Mouse (Mus musculus) kidney, embryonic 14.5 days (tissue): ENCODE measurements around the gene Specc1. TPM values are rescaled to one million over a fixed set of nuclear protein-coding genes. Genes with fewer than 3 reads are reported as not detected.

Source experiments
- ATAC-seq: fragments of 200-750 bp; cut with Nextera tagmentation; 2 replicates; pipeline ENCODE4 v1.8.0; 2017; ENCODE audit warnings: moderate number of reproducible peaks, mild to moderate bottlenecking, moderate TSS enrichment, moderate library complexity; ENCODE audit not compliant: low FRiP score, low TSS enrichment
- H3K27ac ChIP-seq: fragments of 300-500 bp; sonication (generic); 2 replicates; pipeline ENCODE4 v1.5.1; 2014; ENCODE audit warnings: low read depth, mild to moderate bottlenecking, low read length, moderate library complexity, mixed read lengths
- H3K27me3 ChIP-seq: fragments of 300-500 bp; sonication (generic); 2 replicates; pipeline ENCODE4 v1.6.1; 2014; ENCODE audit warnings: mild to moderate bottlenecking, low read length; ENCODE audit not compliant: control insufficient read depth, insufficient read depth
- H3K36me3 ChIP-seq: fragments of 300-500 bp; sonication (generic); 2 replicates; pipeline ENCODE4 v1.6.1; 2014; ENCODE audit warnings: low read length, mixed read lengths; ENCODE audit not compliant: control insufficient read depth, insufficient read depth
- H3K4me1 ChIP-seq: fragments of 300-500 bp; sonication (generic); 2 replicates; pipeline ENCODE4 v1.6.1; 2014; ENCODE audit warnings: low read length, mixed read lengths; ENCODE audit not compliant: control insufficient read depth, insufficient read depth
- H3K4me2 ChIP-seq: fragments of 300-500 bp; sonication (generic); replicated peaks from 2 replicates; pipeline ENCODE4 v1.6.1; 2014; ENCODE audit warnings: low read depth, mild to moderate bottlenecking, low read length
- H3K4me3 ChIP-seq: fragments of 300-500 bp; sonication (generic); 2 replicates; pipeline ENCODE4 v1.5.1; 2014; ENCODE audit warnings: mild to moderate bottlenecking, low read length
- H3K9ac ChIP-seq: fragments of 300-500 bp; sonication (generic); 2 replicates; pipeline ENCODE4 v1.6.1; 2014; ENCODE audit warnings: low read depth, mild to moderate bottlenecking, low read length, moderate library complexity
- H3K9me3 ChIP-seq: fragments of 300-500 bp; sonication (generic); 2 replicates; pipeline ENCODE4 v1.6.1; 2016; ENCODE audit warnings: low read length; ENCODE audit not compliant: control insufficient read depth
- WGBS: fragments of 180-500 bp; shearing (Covaris S2); extraction: QIAGEN DNeasy Blood & Tissue Kit; methylation state at CpG from one replicate; pipeline ENCODE4 v1.1.7; 2014; 5-methylcytosine and 5-hydroxymethylcytosine counted together
- polyA plus RNA-seq: library from polyadenylated mRNA; unstranded; fragments of >200 nt; fragmentation: Nextera tagmentation; extraction: Ambion mirVana; gene quantifications from 2 replicates; pipeline ENCODE4 v1.2.1, GENCODE M21; 2014

Gene Specc1
- polyA plus RNA-seq, 1 experiment from 2014 or later = 13.6 TPM

GRCm38 (mm10) chr11:62044627-62045026, 88.1 kb downstream of the Specc1 start:
- Histone ChIP-seq H3K27me3 (no peaks in the 10 kb centered on the region), H3K4me2 (no peak overlapping the region), H3K4me3 (no peak overlapping the region), H3K27ac (no peak overlapping the region), H3K9ac (no peak overlapping the region), H3K9me3 (no peaks in the 10 kb centered on the region), H3K4me1 (no peaks in the 10 kb centered on the region), H3K36me3 (no peaks in the 10 kb centered on the region)
- ATAC-seq = no peak
- 45% methylated on average over 3 of the region's 3 CpGs for WGBS

GRCm38 (mm10) chr11:62045964-62046363, 89.4 kb downstream of the Specc1 start:
- no peaks in the 10 kb centered on the region for H3K9me3 ChIP-seq
- ATAC-seq = no peak
- no peak overlapping the region for H3K4me2 ChIP-seq
- 53% methylated on average over 2 of the region's 2 CpGs for WGBS
- H3K4me3 ChIP-seq = no peak overlapping the region
- no peak overlapping the region for H3K27ac ChIP-seq
- H3K27me3 ChIP-seq = no peaks in the 10 kb centered on the region
- H3K4me1 ChIP-seq = no peaks in the 10 kb centered on the region
- no peaks in the 10 kb centered on the region for H3K36me3 ChIP-seq
- no peak overlapping the region for H3K9ac ChIP-seq

- no peaks in the 10 kb centered on the region for H3K9me3 ChIP-seq
- H3K36me3 ChIP-seq = no peaks in the 10 kb centered on the region
- no peaks in the 10 kb centered on the region for H3K4me1 ChIP-seq
- H3K27ac ChIP-seq = no peak overlapping the region
- H3K4me2 ChIP-seq = no peak overlapping the region
- no peak overlapping the region for H3K9ac ChIP-seq
- no peak overlapping the region for H3K4me3 ChIP-seq
- no peak for ATAC-seq
- no peaks in the 10 kb centered on the region for H3K27me3 ChIP-seq
- 33% methylated on average over 9 of the region's 9 CpGs for WGBS
These were observed 91.5 kb downstream of the Specc1 start for GRCm38 (mm10) chr11:62047817-62048640.

- no peaks in the 10 kb centered on the region for H3K9me3 ChIP-seq
- H3K27me3 ChIP-seq = no peaks in the 10 kb centered on the region
- no peak for ATAC-seq
- no peak overlapping the region for H3K4me2 ChIP-seq
- H3K4me3 ChIP-seq = no peak overlapping the region
- no peaks in the 10 kb centered on the region for H3K36me3 ChIP-seq
- H3K9ac ChIP-seq = no peak overlapping the region
- H3K27ac ChIP-seq = no peak overlapping the region
- H3K4me1 ChIP-seq = no peaks in the 10 kb centered on the region
These were observed 92.6 kb downstream of the Specc1 start for GRCm38 (mm10) chr11:62049170-62049569.

GRCm38 (mm10) chr11:62050356-62051330, 94.1 kb downstream of the Specc1 start:
- Histone ChIP-seq H3K36me3 (no peaks in the 10 kb centered on the region), H3K9me3 (no peaks in the 10 kb centered on the region), H3K4me3 (no peak overlapping the region), H3K4me2 (no peak overlapping the region), H3K27ac (no peak overlapping the region), H3K4me1 (no peaks in the 10 kb centered on the region), H3K27me3 (no peaks in the 10 kb centered on the region), H3K9ac (no peak overlapping the region)
- no peak for ATAC-seq
- WGBS = 66% methylated on average over 8 of the region's 8 CpGs

- Histone ChIP-seq H3K36me3 (no peaks in the 10 kb centered on the region), H3K9me3 (no peaks in the 10 kb centered on the region), H3K4me3 (no peak overlapping the region), H3K27me3 (no peaks in the 10 kb centered on the region), H3K9ac (no peak overlapping the region), H3K4me2 (no peak overlapping the region), H3K4me1 (no peaks in the 10 kb centered on the region), H3K27ac (no peak overlapping the region)
- 77% methylated on average over 4 of the region's 4 CpGs for WGBS
- no peak for ATAC-seq
These were observed 94.9 kb downstream of the Specc1 start for GRCm38 (mm10) chr11:62051487-62051886.

- H3K36me3 ChIP-seq = no peaks in the 10 kb centered on the region
- 89% methylated on average over 9 of the region's 9 CpGs for WGBS
- no peak for ATAC-seq
- H3K9me3 ChIP-seq = no peaks in the 10 kb centered on the region
- H3K4me1 ChIP-seq = no peaks in the 10 kb centered on the region
- no peak overlapping the region for H3K4me2 ChIP-seq
- no peak overlapping the region for H3K4me3 ChIP-seq
- H3K27me3 ChIP-seq = no peaks in the 10 kb centered on the region
- H3K9ac ChIP-seq = no peak overlapping the region
- H3K27ac ChIP-seq = no peak overlapping the region
These were observed 97.4 kb downstream of the Specc1 start for GRCm38 (mm10) chr11:62053928-62054327.

GRCm38 (mm10) chr11:62064565-62064964, 108.0 kb downstream of the Specc1 start:
- no peak for ATAC-seq
- Histone ChIP-seq H3K4me3 (no peak overlapping the region), H3K36me3 (no peaks in the 10 kb centered on the region), H3K27ac (no peak overlapping the region), H3K4me2 (no peak overlapping the region), H3K9ac (no peak overlapping the region), H3K9me3 (no peaks in the 10 kb centered on the region), H3K4me1 (no peaks in the 10 kb centered on the region), H3K27me3 (no peaks in the 10 kb centered on the region)
- 24% methylated on average over 1 of the region's 1 CpGs for WGBS

- Histone ChIP-seq H3K27me3 (no peaks in the 10 kb centered on the region), H3K36me3 (no peaks in the 10 kb centered on the region), H3K9ac (no peak overlapping the region), H3K4me3 (no peak overlapping the region), H3K4me1 (no peaks in the 10 kb centered on the region), H3K27ac (no peak overlapping the region), H3K9me3 (no peaks in the 10 kb centered on the region), H3K4me2 (no peak overlapping the region)
- no peak for ATAC-seq
- WGBS = 77% methylated on average over 6 of the region's 6 CpGs
These were observed 109.1 kb downstream of the Specc1 start for GRCm38 (mm10) chr11:62065655-62066054.
